Mouse (Mus musculus) lung, adult 2 months (tissue): ENCODE results near the gene Cwc25.
A peak's percentile ranks its signal among the peaks of the same experiment; 100 is the strongest.

ENCODE experiments used
- CTCF ChIP-seq: fragments of 200-500 bp; IDR thresholded peaks from 2 replicates; pipeline ENCODE4 v1.5.1; 2011; ENCODE audit warnings: mild to moderate bottlenecking, low read length, control low read depth; ENCODE audit not compliant: insufficient read depth
- POLR2A ChIP-seq: fragments of 200-500 bp; IDR thresholded peaks from 2 replicates; pipeline ENCODE4 v1.6.1; 2011; ENCODE audit warnings: low read depth, mild to moderate bottlenecking, control low read depth, low read length, borderline replicate concordance; ENCODE audit errors: extremely low read depth

- TF ChIP-seq POLR2A (peak; percentile 51; the same call in 1 of the 2 replicates), CTCF (no peak)
These were observed 66.2 kb downstream of the Cwc25 start, which contains the start of gene Pcgf2 for GRCm38 (mm10) chr11:97700003-97700745.
